Mouse (Mus musculus) MEL (cell line): ENCODE data around the gene Prdx1. TPM values are rescaled to one million over a fixed set of nuclear protein-coding genes. Genes with fewer than 3 reads are reported as not detected.
A peak's percentile ranks its signal among the peaks of the same experiment; 100 is the strongest.

ENCODE experiments used
- DNase-seq: peaks from one replicate; pipeline ENCODE4 v3.0.0; 2011; ENCODE audit warnings: low read depth, low spot score
- H3K27ac ChIP-seq: 2 replicates; pipeline ENCODE4 v1.5.1; 2012; ENCODE audit warnings: low read depth, mild to moderate bottlenecking, control low read depth, low read length, moderate library complexity; ENCODE audit not compliant: control insufficient read depth
- H3K27me3 ChIP-seq, 2 experiments: fragments of 150-350 bp in 1 of 2; sonication (generic) in 1 of 2; 2 replicates each; pipeline ENCODE4 v1.6.1; 2012; ENCODE audit warnings: low read length in 2 of 2, mild to moderate bottlenecking in 2 of 2, improper control_type of control experiment in 1 of 2, moderate library complexity in 1 of 2; ENCODE audit not compliant: insufficient read depth in 2 of 2, control insufficient read depth in 1 of 2
- H3K36me3 ChIP-seq, 2 experiments: 2 replicates each; pipeline ENCODE4 v1.6.1; 2012 to 2014; ENCODE audit warnings: low read length in 2 of 2, improper control_type of control experiment in 1 of 2, inconsistent platforms in 1 of 2, mild to moderate bottlenecking in 1 of 2; ENCODE audit not compliant: insufficient read depth in 2 of 2, control insufficient read depth in 1 of 2
- H3K4me1 ChIP-seq, 2 experiments: fragments of 150-350 bp in 1 of 2; sonication (generic) in 1 of 2; 2 replicates each; pipeline ENCODE4 v1.6.1; 2012; ENCODE audit warnings: low read length in 2 of 2, improper control_type of control experiment in 1 of 2, mild to moderate bottlenecking in 1 of 2; ENCODE audit not compliant: insufficient read depth in 2 of 2, control insufficient read depth in 1 of 2
- H3K4me3 ChIP-seq, 2 experiments: fragments of 150-350 bp in 1 of 2; sonication (generic) in 1 of 2; 2 replicates each; pipeline ENCODE4 v1.5.1; 2012; ENCODE audit warnings: low read depth in 2 of 2, low read length in 2 of 2, mild to moderate bottlenecking in 2 of 2, moderate library complexity in 2 of 2, control low read depth in 1 of 2, improper control_type of control experiment in 1 of 2; ENCODE audit not compliant: control insufficient read depth in 1 of 2, insufficient read depth in 1 of 2
- H3K79me2 ChIP-seq: 2 replicates; pipeline ENCODE4 v1.6.1; 2012; ENCODE audit warnings: mild to moderate bottlenecking, low read length, moderate library complexity; ENCODE audit not compliant: control insufficient read depth, poor library complexity, insufficient read depth
- H3K9ac ChIP-seq: 2 replicates; pipeline ENCODE4 v1.6.1; 2012; ENCODE audit warnings: low read depth, mild to moderate bottlenecking, control low read depth, low read length, moderate library complexity; ENCODE audit not compliant: control insufficient read depth, poor library complexity, severe bottlenecking
- H3K9me3 ChIP-seq: fragments of 150-350 bp; sonication (generic); replicated peaks from 2 replicates; pipeline ENCODE4 v1.6.1; 2012; ENCODE audit warnings: mild to moderate bottlenecking, low read length, improper control_type of control experiment, moderate library complexity; ENCODE audit not compliant: insufficient read depth
- BHLHE40 ChIP-seq: IDR thresholded peaks from 2 replicates; pipeline ENCODE4 v1.6.1; 2012; ENCODE audit warnings: low read depth, mild to moderate bottlenecking, inconsistent platforms, low read length, improper control_type of control experiment, borderline replicate concordance
- CHD1 ChIP-seq: IDR thresholded peaks from 2 replicates; pipeline ENCODE4 v1.6.1; 2012; ENCODE audit warnings: low read depth, mild to moderate bottlenecking, inconsistent platforms, low read length, improper control_type of control experiment
- CHD2 ChIP-seq: IDR thresholded peaks from 2 replicates; pipeline ENCODE4 v1.6.1; 2011; ENCODE audit warnings: low read length, improper control_type of control experiment
- E2F4 ChIP-seq: IDR thresholded peaks from 2 replicates; pipeline ENCODE4 v1.6.1; 2011; ENCODE audit warnings: low read depth, low read length, improper control_type of control experiment, borderline replicate concordance
- ELF1 ChIP-seq: IDR thresholded peaks from 2 replicates; pipeline ENCODE4 v1.6.1; 2014; ENCODE audit warnings: low read depth, mild to moderate bottlenecking, inconsistent platforms, low read length, improper control_type of control experiment, moderate library complexity
- EP300 ChIP-seq, 2 experiments: IDR thresholded peaks; 2 replicates each; pipeline ENCODE4 v1.6.1; 2011; ENCODE audit warnings: improper control_type of control experiment in 2 of 2, low read length in 2 of 2, low read depth in 1 of 2, mild to moderate bottlenecking in 1 of 2
- ETS1 ChIP-seq: IDR thresholded peaks from 2 replicates; pipeline ENCODE4 v1.6.1; 2012; ENCODE audit warnings: low read depth, mild to moderate bottlenecking, inconsistent platforms, low read length, improper control_type of control experiment, moderate library complexity
- GABPA ChIP-seq: IDR thresholded peaks from 2 replicates; pipeline ENCODE4 v1.6.1; 2012; ENCODE audit warnings: low read depth, mild to moderate bottlenecking, inconsistent platforms, low read length, improper control_type of control experiment, moderate library complexity
- GATA1 ChIP-seq: IDR thresholded peaks from 2 replicates; pipeline ENCODE4 v1.6.1; 2011; ENCODE audit warnings: low read depth, low read length, improper control_type of control experiment
- HCFC1 ChIP-seq: IDR thresholded peaks from 2 replicates; pipeline ENCODE4 v1.6.1; 2012; ENCODE audit warnings: low read depth, mild to moderate bottlenecking, inconsistent platforms, low read length, improper control_type of control experiment, moderate library complexity
- KAT2A ChIP-seq: conservative IDR thresholded peaks from 2 replicates; pipeline ENCODE4 v1.6.1; 2012; ENCODE audit warnings: low read depth, low read length, improper control_type of control experiment, inconsistent platforms
- MAFK ChIP-seq: IDR thresholded peaks from 2 replicates; pipeline ENCODE4 v1.6.1; 2011; ENCODE audit warnings: low read depth, mild to moderate bottlenecking, low read length, improper control_type of control experiment, borderline replicate concordance
- MAX ChIP-seq: IDR thresholded peaks from 2 replicates; pipeline ENCODE4 v1.6.1; 2011; ENCODE audit warnings: low read length, improper control_type of control experiment
- MAZ ChIP-seq: IDR thresholded peaks from 2 replicates; pipeline ENCODE4 v1.6.1; 2012; ENCODE audit warnings: low read depth, mild to moderate bottlenecking, inconsistent platforms, low read length, improper control_type of control experiment
- MEF2A ChIP-seq: IDR thresholded peaks from 2 replicates; pipeline ENCODE4 v1.6.1; 2014; ENCODE audit warnings: low read depth, mild to moderate bottlenecking, inconsistent platforms, low read length, improper control_type of control experiment; ENCODE audit not compliant: poor library complexity, insufficient replicate concordance, severe bottlenecking; ENCODE audit errors: extremely low read depth
- MXI1 ChIP-seq: IDR thresholded peaks from 2 replicates; pipeline ENCODE4 v1.6.1; 2011; ENCODE audit warnings: mild to moderate bottlenecking, low read depth, low read length, improper control_type of control experiment
- MYB ChIP-seq: IDR thresholded peaks from 2 replicates; pipeline ENCODE4 v1.6.1; 2011; ENCODE audit warnings: mild to moderate bottlenecking, low read depth, low read length, improper control_type of control experiment
- MYC ChIP-seq: IDR thresholded peaks from 2 replicates; pipeline ENCODE4 v1.6.1; 2011; ENCODE audit warnings: low read depth, mild to moderate bottlenecking, low read length, improper control_type of control experiment, moderate library complexity
- NELFE ChIP-seq: IDR thresholded peaks from 2 replicates; pipeline ENCODE4 v1.6.1; 2011; ENCODE audit warnings: low read depth, low read length, improper control_type of control experiment
- NRF1 ChIP-seq: IDR thresholded peaks from 2 replicates; pipeline ENCODE4 v1.6.1; 2014; ENCODE audit warnings: low read depth, mild to moderate bottlenecking, inconsistent platforms, low read length, improper control_type of control experiment, moderate library complexity; ENCODE audit not compliant: poor library complexity, insufficient read depth, severe bottlenecking
- POLR2A ChIP-seq, 2 experiments: IDR thresholded peaks; 2 replicates each; pipeline ENCODE4 v1.6.1; 2011 to 2012; ENCODE audit warnings: low read length in 2 of 2, mild to moderate bottlenecking in 2 of 2, control low read depth in 1 of 2, improper control_type of control experiment in 1 of 2, low read depth in 1 of 2, moderate library complexity in 1 of 2; ENCODE audit not compliant: control insufficient read depth in 1 of 2, insufficient read depth in 1 of 2, poor library complexity in 1 of 2
- POLR2AphosphoS2 ChIP-seq: IDR thresholded peaks from 2 replicates; pipeline ENCODE4 v1.6.1; 2011; ENCODE audit warnings: low read length, improper control_type of control experiment
- RCOR1 ChIP-seq: IDR thresholded peaks from 2 replicates; pipeline ENCODE4 v1.6.1; 2012; ENCODE audit warnings: low read depth, mild to moderate bottlenecking, inconsistent platforms, low read length, improper control_type of control experiment
- SIN3A ChIP-seq: IDR thresholded peaks from 2 replicates; pipeline ENCODE4 v1.6.1; 2012; ENCODE audit warnings: low read length, improper control_type of control experiment, inconsistent platforms
- SMC3 ChIP-seq: IDR thresholded peaks from 2 replicates; pipeline ENCODE4 v1.6.1; 2011; ENCODE audit warnings: low read depth, low read length, improper control_type of control experiment
- TAL1 ChIP-seq: IDR thresholded peaks from 2 replicates; pipeline ENCODE4 v1.6.1; 2012; ENCODE audit warnings: mild to moderate bottlenecking, inconsistent platforms, low read length, moderate library complexity, mixed read lengths
- TBP ChIP-seq: IDR thresholded peaks from 2 replicates; pipeline ENCODE4 v1.8.0; 2011; ENCODE audit warnings: low read depth, low read length, improper control_type of control experiment
- TCF12 ChIP-seq: IDR thresholded peaks from 2 replicates; pipeline ENCODE4 v1.6.1; 2014; ENCODE audit warnings: low read depth, mild to moderate bottlenecking, inconsistent platforms, low read length, improper control_type of control experiment, moderate library complexity
- UBTF ChIP-seq: IDR thresholded peaks from 2 replicates; pipeline ENCODE4 v1.6.1; 2012; ENCODE audit warnings: low read depth, mild to moderate bottlenecking, inconsistent platforms, low read length, improper control_type of control experiment, moderate library complexity, borderline replicate concordance; ENCODE audit not compliant: insufficient read depth
- USF1 ChIP-seq: IDR thresholded peaks from 2 replicates; pipeline ENCODE4 v1.6.1; 2014; ENCODE audit warnings: low read depth, mild to moderate bottlenecking, inconsistent platforms, low read length, improper control_type of control experiment, moderate library complexity
- USF2 ChIP-seq, 2 experiments: IDR thresholded peaks; 2 replicates each; pipeline ENCODE4 v1.6.1; 2011 to 2012; ENCODE audit warnings: improper control_type of control experiment in 2 of 2, low read length in 2 of 2, borderline replicate concordance in 1 of 2, inconsistent platforms in 1 of 2, low read depth in 1 of 2, mild to moderate bottlenecking in 1 of 2; ENCODE audit not compliant: insufficient read depth in 1 of 2
- ZC3H11A ChIP-seq: IDR thresholded peaks from 2 replicates; pipeline ENCODE4 v1.6.1; 2012; ENCODE audit warnings: low read depth, mild to moderate bottlenecking, inconsistent platforms, low read length, improper control_type of control experiment
- ZKSCAN1 ChIP-seq: IDR thresholded peaks from 2 replicates; pipeline ENCODE4 v1.6.1; 2012; ENCODE audit warnings: low read depth, mild to moderate bottlenecking, inconsistent platforms, low read length, improper control_type of control experiment, moderate library complexity
- ZMIZ1 ChIP-seq: IDR thresholded peaks from 2 replicates; pipeline ENCODE4 v1.6.1; 2012; ENCODE audit warnings: low read depth, mild to moderate bottlenecking, inconsistent platforms, low read length, improper control_type of control experiment, moderate library complexity
- ZNF384 ChIP-seq: IDR thresholded peaks from 2 replicates; pipeline ENCODE4 v1.6.1; 2012; ENCODE audit warnings: low read depth, mild to moderate bottlenecking, inconsistent platforms, low read length, improper control_type of control experiment
- polyA plus RNA-seq, 2 experiments: library from polyadenylated mRNA; stranded (reverse) in 1 of 2; unstranded in 1 of 2; fragments of >175 nt in 1 of 2; fragments of >200 nt in 1 of 2; gene quantifications; 2 replicates each; pipeline versions ENCODE4 v1.2.1 to v1.2.4; 2012; ENCODE audit warnings: low replicate concordance in 2 of 2, low read depth in 1 of 2; ENCODE audit not compliant: insufficient read length in 2 of 2, insufficient read depth in 1 of 2, missing spikeins in 1 of 2
- total RNA-seq: library from RNA; depleted of rRNA; stranded (reverse); fragments of 300-350 nt; gene quantifications from 2 replicates; pipeline ENCODE4 v1.2.3, GENCODE M21; 2012; rRNA removed

Gene Prdx1
- total RNA-seq, result 223 and 307 TPM in 2 replicates
- polyA plus RNA-seq, result 100 to 1,000 TPM in 1 of 2 experiments, not detected in 1; 416 TPM

DNA sequence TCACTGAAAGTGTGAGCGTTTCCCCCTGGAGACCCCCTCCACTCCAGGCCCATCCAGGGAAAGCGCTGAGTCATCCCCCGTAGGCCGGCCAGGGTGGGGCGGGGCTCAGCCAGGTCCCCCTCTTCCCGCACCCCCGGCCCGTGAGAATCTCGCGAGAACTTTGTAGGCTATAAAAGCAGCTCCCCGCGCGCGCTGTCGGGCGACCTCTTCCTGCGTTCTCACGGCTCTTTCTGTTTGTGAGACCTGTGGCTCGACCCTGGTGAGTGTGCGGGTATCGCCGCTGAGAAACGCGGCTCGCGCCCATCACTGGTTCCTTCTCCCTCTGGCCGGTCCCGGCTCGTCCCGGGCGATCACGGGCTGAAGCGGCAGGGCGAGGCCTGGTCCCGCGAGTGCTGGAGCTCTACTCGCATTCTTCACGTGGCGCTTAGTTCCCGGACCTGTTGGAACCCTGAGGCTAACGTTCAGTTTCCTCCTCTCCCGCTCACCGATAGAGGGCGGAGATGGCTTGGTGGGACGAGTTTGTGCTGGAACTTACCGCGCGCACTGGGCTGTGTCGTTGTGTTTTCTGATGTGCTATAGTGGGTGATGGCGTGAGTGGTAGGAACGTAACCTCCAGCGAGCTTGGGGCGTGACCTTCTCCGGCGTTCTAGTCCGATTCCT is at the start of gene Prdx1:
Prdx1 (plus strand) TSS at position 143 of the 660 bp plus-strand sequence.
- Histone ChIP-seq H3K79me2 (peaks cover 40% of the 10 kb centered on the region), H3K4me3 (peak within 1 kb of the TSS; percentile 55 to 87), H3K36me3 (peaks cover 12 to 54% of the 10 kb centered on the region in 2 experiments), H3K9me3 (no peaks in the 10 kb centered on the region), H3K27me3 (no peaks in the 10 kb centered on the region), H3K27ac (peak within 1 kb of the TSS; percentile 91), H3K4me1 (peaks cover 7 to 33% of the 10 kb centered on the region in 2 experiments), H3K9ac (peak within 1 kb of the TSS; percentile 87)
- peak; percentile 94 for DNase-seq
- no peak for TF ChIP-seq ZC3H11A
- TF ChIP-seq TAL1, result no peak
- peak; percentile 98 for TF ChIP-seq CHD2
- peak; percentile 100 for TF ChIP-seq NELFE
- TF ChIP-seq E2F4, result 0 out of 2 replicates have a peak, but pooled peaks have one; percentile 75
- peak; percentile 99 for TF ChIP-seq POLR2AphosphoS2
- TF ChIP-seq MEF2A, result no peak; the same call in 1 of the 2 replicates
- 0 out of 2 replicates have a peak, but pooled peaks have one; percentile 28 for TF ChIP-seq USF1
- peak; percentile 49; the same call in 1 of the 2 replicates for TF ChIP-seq UBTF
- no peak for TF ChIP-seq CHD1
- TF ChIP-seq BHLHE40, result peak; percentile 16; the same call in 1 of the 2 replicates
- no peak; the same call in 1 of the 2 replicates for TF ChIP-seq KAT2A
- peak; percentile 95 for TF ChIP-seq MAZ
- peak; percentile 90 for TF ChIP-seq SIN3A
- no peak for TF ChIP-seq ZKSCAN1
- TF ChIP-seq MXI1, result peak; percentile 97
- peak; percentile 99 to 100 for TF ChIP-seq POLR2A (IDR thresholded peaks at IDR 0.05; ENCODE audit: control insufficient read depth in 1 of 2, insufficient read depth in 1 of 2, low read depth in 1 of 2, low read length in 2 of 2, poor library complexity in 1 of 2)
- TF ChIP-seq ETS1, result peak; percentile 33; the same call in 1 of the 2 replicates
- TF ChIP-seq MAFK, result peak; percentile 87
- peak; percentile 80 for TF ChIP-seq MAX
- TF ChIP-seq USF2 (IDR thresholded peaks at IDR 0.05; ENCODE audit: borderline replicate concordance in 1 of 2, insufficient read depth in 1 of 2, low read depth in 1 of 2, low read length in 2 of 2), result no peak
- no peak for TF ChIP-seq RCOR1
- TF ChIP-seq ELF1, result no peak; the same call in 1 of the 2 replicates
- peak; percentile 99 for TF ChIP-seq ZMIZ1
- no peak for TF ChIP-seq MYB
- peak; percentile 97 for TF ChIP-seq GABPA
- peak; percentile 77 for TF ChIP-seq HCFC1
- no peak for TF ChIP-seq GATA1
- TF ChIP-seq EP300 (IDR thresholded peaks at IDR 0.05; ENCODE audit: low read depth in 1 of 2, low read length in 2 of 2), result no peak; a peak in 1 of 4 replicates
- peak; percentile 98 for TF ChIP-seq TBP
- TF ChIP-seq TCF12, result peak; percentile 36; the same call in 1 of the 2 replicates
- TF ChIP-seq SMC3, result peak; percentile 23
- TF ChIP-seq ZNF384, result no peak
- TF ChIP-seq MYC, result peak; percentile 76
- TF ChIP-seq NRF1, result no peak
